Mouse (Mus musculus): ENCODE measurements at regions not wholly inside any gene's neighbourhood (a gene's known extent, or its start where the extent isn't known, plus 50 kb on each side); places are given as distances from the start of the nearest gene placed in this dataset.
"Not testable (repeated sequence)": the region's sequence is repeated elsewhere in the genome, so short reads cannot be mapped to it uniquely, and the experiment has no call there.

GRCm38 (mm10) chr10:11777894-11778293 lies 434.7 kb downstream of the Epm2a start:
- no peak overlapping the region for H3K4me3 ChIP-seq (ENCODE audit: low read depth, low read length)
- no peaks in the 10 kb centered on the region for H3K36me3 ChIP-seq (ENCODE audit: control insufficient read depth, insufficient read depth, low read length)
- H3K4me2 ChIP-seq, result no peak overlapping the region
- no peaks in the 10 kb centered on the region for H3K27me3 ChIP-seq (ENCODE audit: control insufficient read depth, insufficient read depth, low read length)
- no peak overlapping the region for H3K27ac ChIP-seq (ENCODE audit: low read depth, low read length)
- 82% methylated on average over 6 of the region's 6 CpGs for WGBS (ENCODE audit: insufficient replicate concordance)
- no peak overlapping the region for H3K9ac ChIP-seq (ENCODE audit: low read depth, low read length)
- ATAC-seq (replicated peaks; ENCODE audit: insufficient number of reproducible peaks, low FRiP score, low TSS enrichment), result no peak
- H3K4me1 ChIP-seq (ENCODE audit: control insufficient read depth, insufficient read depth, low read length), result no peaks in the 10 kb centered on the region
- H3K9me3 ChIP-seq (replicated peaks; ENCODE audit: control insufficient read depth, low read length), result peaks cover 6% of the 10 kb centered on the region; the same call in 1 of the 2 replicates

GRCm38 (mm10) chr10:11780302-11780701 lies 437.1 kb downstream of the Epm2a start:
- peaks cover 6% of the 10 kb centered on the region; the same call in 1 of the 2 replicates for H3K9me3 ChIP-seq (replicated peaks; ENCODE audit: control insufficient read depth, low read length)
- 78% methylated on average over 2 of the region's 2 CpGs for WGBS (ENCODE audit: insufficient replicate concordance)

GRCm38 (mm10) chr10:11787240-11787639 lies 444.0 kb downstream of the Epm2a start:
- H3K4me1 ChIP-seq (ENCODE audit: control insufficient read depth, insufficient read depth, low read length), result no peaks in the 10 kb centered on the region

More at GRCm38 (mm10) chr10:11780302-11780701, 437.1 kb downstream of the Epm2a start:
- no peak for ATAC-seq (replicated peaks; ENCODE audit: insufficient number of reproducible peaks, low FRiP score, low TSS enrichment)
- no peaks in the 10 kb centered on the region for H3K4me1 ChIP-seq (ENCODE audit: control insufficient read depth, insufficient read depth, low read length)
- H3K27me3 ChIP-seq (ENCODE audit: control insufficient read depth, insufficient read depth, low read length), result no peaks in the 10 kb centered on the region
- no peak overlapping the region for H3K27ac ChIP-seq (ENCODE audit: low read depth, low read length)
- no peak overlapping the region for H3K4me3 ChIP-seq (ENCODE audit: low read depth, low read length)
- H3K36me3 ChIP-seq (ENCODE audit: control insufficient read depth, insufficient read depth, low read length), result no peaks in the 10 kb centered on the region
- H3K4me2 ChIP-seq, result no peak overlapping the region
- no peak overlapping the region for H3K9ac ChIP-seq (ENCODE audit: low read depth, low read length)

GRCm38 (mm10) chr10:11799510-11799909 lies 456.3 kb downstream of the Epm2a start:
- no peaks in the 10 kb centered on the region for H3K4me1 ChIP-seq (ENCODE audit: control insufficient read depth, insufficient read depth, low read length)
- H3K27me3 ChIP-seq (ENCODE audit: control insufficient read depth, insufficient read depth, low read length), result no peaks in the 10 kb centered on the region
- H3K4me3 ChIP-seq (ENCODE audit: low read depth, low read length), result no peak overlapping the region
- no peak overlapping the region for H3K27ac ChIP-seq (ENCODE audit: low read depth, low read length)
- no peaks in the 10 kb centered on the region for H3K36me3 ChIP-seq (ENCODE audit: control insufficient read depth, insufficient read depth, low read length)
- ATAC-seq (replicated peaks; ENCODE audit: insufficient number of reproducible peaks, low FRiP score, low TSS enrichment), result no peak
- 77% methylated on average over 3 of the region's 3 CpGs for WGBS (ENCODE audit: insufficient replicate concordance)
- no peak overlapping the region for H3K9ac ChIP-seq (ENCODE audit: low read depth, low read length)
- H3K4me2 ChIP-seq, result no peak overlapping the region
- H3K9me3 ChIP-seq (replicated peaks; ENCODE audit: control insufficient read depth, low read length), result no peaks in the 10 kb centered on the region

More at GRCm38 (mm10) chr10:11787240-11787639, 444.0 kb downstream of the Epm2a start:
- H3K36me3 ChIP-seq (ENCODE audit: control insufficient read depth, insufficient read depth, low read length), result no peaks in the 10 kb centered on the region
- H3K9me3 ChIP-seq (replicated peaks; ENCODE audit: control insufficient read depth, low read length), result no peaks in the 10 kb centered on the region
- no peak for ATAC-seq (replicated peaks; ENCODE audit: insufficient number of reproducible peaks, low FRiP score, low TSS enrichment)
- H3K4me2 ChIP-seq, result no peak overlapping the region
- H3K4me3 ChIP-seq (ENCODE audit: low read depth, low read length), result no peak overlapping the region
- no peaks in the 10 kb centered on the region for H3K27me3 ChIP-seq (ENCODE audit: control insufficient read depth, insufficient read depth, low read length)
- no peak overlapping the region for H3K27ac ChIP-seq (ENCODE audit: low read depth, low read length)
- H3K9ac ChIP-seq (ENCODE audit: low read depth, low read length), result no peak overlapping the region

GRCm38 (mm10) chr10:11801372-11802230 lies 458.4 kb downstream of the Epm2a start:
- H3K36me3 ChIP-seq (ENCODE audit: control insufficient read depth, insufficient read depth, low read length); H3K4me2 ChIP-seq; H3K4me1 ChIP-seq (ENCODE audit: control insufficient read depth, insufficient read depth, low read length); H3K27me3 ChIP-seq (ENCODE audit: control insufficient read depth, insufficient read depth, low read length); H3K4me3 ChIP-seq (ENCODE audit: low read depth, low read length); H3K27ac ChIP-seq (ENCODE audit: low read depth, low read length); ATAC-seq (replicated peaks; ENCODE audit: insufficient number of reproducible peaks, low FRiP score, low TSS enrichment); H3K9me3 ChIP-seq (replicated peaks; ENCODE audit: control insufficient read depth, low read length); H3K9ac ChIP-seq (ENCODE audit: low read depth, low read length): not testable (repeated sequence)
- WGBS (ENCODE audit: insufficient replicate concordance), result 77% methylated on average over 13 of the region's 13 CpGs

- WGBS (ENCODE audit: insufficient replicate concordance), result 75% methylated on average over 3 of the region's 3 CpGs
Measured at GRCm38 (mm10) chr10:11809255-11809654, 466.1 kb downstream of the Epm2a start.

GRCm38 (mm10) chr10:11822418-11822959 lies 479.3 kb downstream of the Epm2a start:
- Histone ChIP-seq H3K27me3 (ENCODE audit: control insufficient read depth, insufficient read depth, low read length) (no peaks in the 10 kb centered on the region), H3K4me3 (ENCODE audit: low read depth, low read length) (no peak overlapping the region), H3K4me2 (no peak overlapping the region), H3K4me1 (ENCODE audit: control insufficient read depth, insufficient read depth, low read length) (no peaks in the 10 kb centered on the region), H3K36me3 (ENCODE audit: control insufficient read depth, insufficient read depth, low read length) (no peaks in the 10 kb centered on the region), H3K9ac (ENCODE audit: low read depth, low read length) (no peak overlapping the region), H3K9me3 (replicated peaks; ENCODE audit: control insufficient read depth, low read length) (no peaks in the 10 kb centered on the region), H3K27ac (ENCODE audit: low read depth, low read length) (no peak overlapping the region)
- 71% methylated on average over 3 of the region's 3 CpGs for WGBS (ENCODE audit: insufficient replicate concordance)
- ATAC-seq (replicated peaks; ENCODE audit: insufficient number of reproducible peaks, low FRiP score, low TSS enrichment), result no peak

More at GRCm38 (mm10) chr10:11809255-11809654, 466.1 kb downstream of the Epm2a start:
- ATAC-seq (replicated peaks; ENCODE audit: insufficient number of reproducible peaks, low FRiP score, low TSS enrichment), result no peak
- H3K9ac ChIP-seq (ENCODE audit: low read depth, low read length), result no peak overlapping the region
- no peaks in the 10 kb centered on the region for H3K36me3 ChIP-seq (ENCODE audit: control insufficient read depth, insufficient read depth, low read length)
- H3K27ac ChIP-seq (ENCODE audit: low read depth, low read length), result no peak overlapping the region
- H3K4me1 ChIP-seq (ENCODE audit: control insufficient read depth, insufficient read depth, low read length), result no peaks in the 10 kb centered on the region
- no peak overlapping the region for H3K4me2 ChIP-seq
- H3K4me3 ChIP-seq (ENCODE audit: low read depth, low read length), result no peak overlapping the region
- H3K27me3 ChIP-seq (ENCODE audit: control insufficient read depth, insufficient read depth, low read length), result no peaks in the 10 kb centered on the region
- H3K9me3 ChIP-seq (replicated peaks; ENCODE audit: control insufficient read depth, low read length), result no peaks in the 10 kb centered on the region; the same call in 1 of the 2 replicates

- Histone ChIP-seq H3K4me1 (ENCODE audit: control insufficient read depth, insufficient read depth, low read length) (no peaks in the 10 kb centered on the region), H3K4me3 (ENCODE audit: low read depth, low read length) (no peak overlapping the region), H3K9ac (ENCODE audit: low read depth, low read length) (no peak overlapping the region), H3K27ac (ENCODE audit: low read depth, low read length) (no peak overlapping the region), H3K36me3 (ENCODE audit: control insufficient read depth, insufficient read depth, low read length) (no peaks in the 10 kb centered on the region), H3K4me2 (no peak overlapping the region), H3K27me3 (ENCODE audit: control insufficient read depth, insufficient read depth, low read length) (no peaks in the 10 kb centered on the region), H3K9me3 (replicated peaks; ENCODE audit: control insufficient read depth, low read length) (no peaks in the 10 kb centered on the region)
- 80% methylated on average over 5 of the region's 5 CpGs for WGBS (ENCODE audit: insufficient replicate concordance)
- ATAC-seq (replicated peaks; ENCODE audit: insufficient number of reproducible peaks, low FRiP score, low TSS enrichment), result no peak
Measured at GRCm38 (mm10) chr10:11841094-11841493, 497.9 kb downstream of the Epm2a start.

Data from heart, embryonic 11.5 days (tissue).